9 mouse cellular contexts compared by ENCODE assay signal in the genomic region with DNA sequence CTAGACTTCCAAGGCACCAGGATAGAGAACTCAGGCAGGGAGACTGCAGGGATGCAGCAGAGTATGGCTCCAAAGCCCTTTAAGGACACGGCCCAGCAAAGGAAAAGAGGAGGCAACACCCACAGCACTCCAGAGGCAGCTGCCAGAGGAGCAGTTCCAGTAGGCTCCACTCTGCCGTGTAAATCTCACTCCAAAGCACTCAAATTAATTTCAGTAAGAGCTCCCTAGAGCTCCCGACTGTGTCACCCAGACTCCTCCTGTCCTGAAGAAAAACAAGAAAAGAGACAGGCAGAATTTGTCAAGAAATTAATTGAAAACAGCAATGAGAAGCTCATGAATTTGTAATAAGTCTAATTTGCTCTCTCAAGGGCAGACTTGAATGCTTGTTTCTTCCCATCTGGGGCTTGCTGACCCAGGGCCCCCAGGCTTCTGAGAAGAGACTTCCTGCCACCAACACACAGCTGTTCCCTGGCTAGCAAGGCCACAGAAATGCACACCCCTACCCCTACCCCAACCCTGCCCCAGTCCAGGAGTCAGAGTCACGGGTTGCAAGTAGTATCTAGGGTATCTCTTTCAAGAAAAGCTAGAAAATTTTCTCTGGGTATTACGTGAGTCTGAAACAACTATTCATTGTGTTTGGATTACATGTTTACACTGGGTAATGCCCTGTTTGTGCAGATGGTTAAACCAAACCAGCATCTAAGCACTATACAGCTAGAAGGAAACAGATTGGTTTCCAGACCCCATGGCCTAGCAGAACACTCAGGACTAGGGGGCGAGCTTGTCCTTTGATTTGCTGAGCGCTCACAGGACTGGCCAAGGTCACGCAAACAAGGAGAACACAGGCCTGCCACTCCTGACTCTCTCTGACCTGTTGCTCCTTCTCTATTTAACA. TPM values are rescaled to one million over a fixed set of nuclear protein-coding genes. Genes with fewer than 3 reads are reported as not detected.
DNase-seq lines count a peak whose midpoint lies in the region; ATAC-seq lines count a peak whose summit lies in the region.
"Had no signal": no experiment of that assay in that cellular context is flagged by ENCODE, and none has a peak within 500 bp of the region (broad histone marks: within the 10 kb centered on the region; RNA-seq: fewer than 3 reads in every experiment).

No protein-coding gene starts in this region.

- no peak overlapping the region for H3K4me3 ChIP-seq in kidney, embryonic 14.5 days (ENCODE audit: low read length)
- no peak overlapping the region for H3K4me3 ChIP-seq in forebrain, embryonic 13.5 days
- H3K4me3 ChIP-seq in hindbrain, embryonic 15.5 days: no peak overlapping the region
- no peak overlapping the region for H3K4me3 ChIP-seq in neural tube, embryonic 12.5 days

- 33% methylated on average over 8 of the region's 8 CpGs for WGBS in kidney, embryonic 14.5 days
- WGBS in forebrain, embryonic 13.5 days: 54% methylated on average over 8 of the region's 8 CpGs
- WGBS in hindbrain, embryonic 15.5 days: 31% methylated on average over 8 of the region's 8 CpGs
- WGBS in neural tube, embryonic 12.5 days: 43% methylated on average over 8 of the region's 8 CpGs

- no peaks in the 10 kb centered on the region for H3K9me3 ChIP-seq in kidney, embryonic 14.5 days (ENCODE audit: control insufficient read depth, low read length)
- H3K9me3 ChIP-seq in forebrain, embryonic 13.5 days (replicated peaks): no peaks in the 10 kb centered on the region
- no peaks in the 10 kb centered on the region for H3K9me3 ChIP-seq in hindbrain, embryonic 15.5 days
- H3K9me3 ChIP-seq in neural tube, embryonic 12.5 days: no peaks in the 10 kb centered on the region

- no peaks in the 10 kb centered on the region for H3K27me3 ChIP-seq in kidney, embryonic 14.5 days (ENCODE audit: control insufficient read depth, insufficient read depth, low read length)
- H3K27me3 ChIP-seq in forebrain, embryonic 13.5 days: no peaks in the 10 kb centered on the region
- H3K27me3 ChIP-seq in hindbrain, embryonic 15.5 days: no peaks in the 10 kb centered on the region
- H3K27me3 ChIP-seq in neural tube, embryonic 12.5 days (replicated peaks): no peaks in the 10 kb centered on the region

- 0 out of 2 replicates have a peak overlapping the region, but pooled peaks have one; percentile 9 for H3K27ac ChIP-seq in kidney, embryonic 14.5 days (ENCODE audit: low read depth, low read length)
- H3K27ac ChIP-seq in forebrain, embryonic 13.5 days: peak overlapping the region; percentile 51
- H3K27ac ChIP-seq in hindbrain, embryonic 15.5 days (replicated peaks): peak overlapping the region; percentile 59; the same call in 1 of the 2 replicates
- H3K27ac ChIP-seq in neural tube, embryonic 12.5 days: peak overlapping the region; percentile 16; the same call in 1 of the 2 replicates

- ATAC-seq in kidney, embryonic 14.5 days (ENCODE audit: low FRiP score, low TSS enrichment): peak; percentile 55; the same call in 1 of the 2 replicates
- ATAC-seq in forebrain, embryonic 13.5 days: peak; percentile 72
- ATAC-seq in hindbrain, embryonic 15.5 days (ENCODE audit: low FRiP score, low read depth): peak; percentile 63
- ATAC-seq in neural tube, embryonic 12.5 days (ENCODE audit: low FRiP score, low read depth): peak; percentile 74

- 0 out of 2 replicates have a peak, but pooled peaks cover 3% of the 10 kb centered on the region for H3K4me1 ChIP-seq in kidney, embryonic 14.5 days (ENCODE audit: control insufficient read depth, insufficient read depth, low read length)
- peaks cover 15% of the 10 kb centered on the region for H3K4me1 ChIP-seq in forebrain, embryonic 13.5 days
- peaks cover 28% of the 10 kb centered on the region for H3K4me1 ChIP-seq in hindbrain, embryonic 15.5 days (replicated peaks)
- peaks cover 22% of the 10 kb centered on the region for H3K4me1 ChIP-seq in neural tube, embryonic 12.5 days

- H3K36me3 ChIP-seq in kidney, embryonic 14.5 days (ENCODE audit: control insufficient read depth, insufficient read depth, low read length): no peaks in the 10 kb centered on the region
- H3K36me3 ChIP-seq in forebrain, embryonic 13.5 days (ENCODE audit: poor library complexity, severe bottlenecking): no peaks in the 10 kb centered on the region
- H3K36me3 ChIP-seq in hindbrain, embryonic 15.5 days: no peaks in the 10 kb centered on the region
- no peaks in the 10 kb centered on the region for H3K36me3 ChIP-seq in neural tube, embryonic 12.5 days

- H3K4me2 ChIP-seq in kidney, embryonic 14.5 days (replicated peaks; ENCODE audit: low read depth, low read length): no peak overlapping the region
- no peak overlapping the region for H3K4me2 ChIP-seq in forebrain, embryonic 13.5 days
- no peak overlapping the region for H3K4me2 ChIP-seq in hindbrain, embryonic 15.5 days
- 0 out of 2 replicates have a peak overlapping the region, but pooled peaks have one; percentile 4 for H3K4me2 ChIP-seq in neural tube, embryonic 12.5 days (replicated peaks)

- DNase-seq in kidney, adult 18-20 months: no peak
- peak; percentile 64 for DNase-seq in adipocyte (ENCODE audit: low spot score)
- DNase-seq in Muller cell, postnatal 12 days (ENCODE audit: inconsistent ontology term): no peak
- DNase-seq in lung, adult 18-20 months: no peak

- H3K9ac ChIP-seq in kidney, embryonic 14.5 days (ENCODE audit: low read depth, low read length): no peak overlapping the region
- H3K9ac ChIP-seq in forebrain, embryonic 13.5 days: no peak overlapping the region
- H3K9ac ChIP-seq in hindbrain, embryonic 15.5 days: no peak overlapping the region
- H3K9ac ChIP-seq in neural tube, embryonic 12.5 days: no peak overlapping the region

RNA-seq across cellular contexts. Expression of a gene that starts 17.5 kb away (rescaled TPM):
- 190 and 230 TPM in 2 replicates for polyA plus RNA-seq in kidney, embryonic 14.5 days (2014; fragmentation: Nextera tagmentation; extraction: Ambion mirVana)
- 227 and 246 TPM in 2 replicates for polyA plus RNA-seq in forebrain, embryonic 13.5 days (2015; fragmentation: Nextera tagmentation; extraction: Ambion mirVana)
- polyA plus RNA-seq in hindbrain, embryonic 15.5 days (2015; fragmentation: Nextera tagmentation; extraction: Ambion mirVana): 176 and 186 TPM in 2 replicates
- 182 and 190 TPM in 2 replicates for polyA plus RNA-seq in neural tube, embryonic 12.5 days (2016; fragmentation: Nextera tagmentation; extraction: Ambion mirVana)

RNA-seq across cellular contexts. Expression of a gene that starts 21.7 kb away (rescaled TPM):
- 0.09 TPM in 1 of 2 replicates, not detected in the other for polyA plus RNA-seq in kidney, embryonic 14.5 days (2014; fragmentation: Nextera tagmentation; extraction: Ambion mirVana)
- 0.10 TPM in 1 of 2 replicates, not detected in the other for polyA plus RNA-seq in forebrain, embryonic 13.5 days (2015; fragmentation: Nextera tagmentation; extraction: Ambion mirVana)
- polyA plus RNA-seq in hindbrain, embryonic 15.5 days (2015; fragmentation: Nextera tagmentation; extraction: Ambion mirVana): not detected in 2 replicates
- polyA plus RNA-seq in neural tube, embryonic 12.5 days (2016; fragmentation: Nextera tagmentation; extraction: Ambion mirVana): not detected in 2 replicates
- polyA plus RNA-seq: spleen, adult 2 months had no signal

RNA-seq across cellular contexts. Expression of a gene that starts 29.8 kb away (rescaled TPM):
- polyA plus RNA-seq in kidney, embryonic 14.5 days (2014; fragmentation: Nextera tagmentation; extraction: Ambion mirVana): 4.4 and 5.1 TPM in 2 replicates
- 2.4 and 3.1 TPM in 2 replicates for polyA plus RNA-seq in forebrain, embryonic 13.5 days (2015; fragmentation: Nextera tagmentation; extraction: Ambion mirVana)
- polyA plus RNA-seq in hindbrain, embryonic 15.5 days (2015; fragmentation: Nextera tagmentation; extraction: Ambion mirVana): 2.5 and 2.6 TPM in 2 replicates
- 2.1 and 2.6 TPM in 2 replicates for polyA plus RNA-seq in neural tube, embryonic 12.5 days (2016; fragmentation: Nextera tagmentation; extraction: Ambion mirVana)

RNA-seq across cellular contexts. Expression of a gene that starts 30.8 kb away (rescaled TPM):
- not detected in 2 replicates for polyA plus RNA-seq in kidney, embryonic 14.5 days (2014; fragmentation: Nextera tagmentation; extraction: Ambion mirVana)
- polyA plus RNA-seq in forebrain, embryonic 13.5 days (2015; fragmentation: Nextera tagmentation; extraction: Ambion mirVana): not detected in 2 replicates
- polyA plus RNA-seq in hindbrain, embryonic 15.5 days (2015; fragmentation: Nextera tagmentation; extraction: Ambion mirVana): 0.12 and 0.40 TPM in 2 replicates
- polyA plus RNA-seq in neural tube, embryonic 12.5 days (2016; fragmentation: Nextera tagmentation; extraction: Ambion mirVana): not detected in 2 replicates
- polyA plus RNA-seq: spleen, adult 2 months had no signal

RNA-seq across cellular contexts. Expression of a gene that starts 39.7 kb away (rescaled TPM):
- not detected in 2 replicates for polyA plus RNA-seq in kidney, embryonic 14.5 days (2014; fragmentation: Nextera tagmentation; extraction: Ambion mirVana)
- polyA plus RNA-seq in forebrain, embryonic 13.5 days (2015; fragmentation: Nextera tagmentation; extraction: Ambion mirVana): 0.35 TPM in 1 of 2 replicates, not detected in the other
- polyA plus RNA-seq in hindbrain, embryonic 15.5 days (2015; fragmentation: Nextera tagmentation; extraction: Ambion mirVana): 4.5 TPM in 1 of 2 replicates, not detected in the other
- polyA plus RNA-seq in neural tube, embryonic 12.5 days (2016; fragmentation: Nextera tagmentation; extraction: Ambion mirVana): not detected in 2 replicates

Comparison
In these comparisons a context has a peak if more than half of its experiments do, and no peak if none do; other contexts are left out.
1. H3K27ac ChIP-seq: peak in every context shown above with its lines; median percentile 59 in hindbrain, embryonic 15.5 days; 51 in forebrain, embryonic 13.5 days; 16 in neural tube, embryonic 12.5 days; 9 in kidney, embryonic 14.5 days.